Mouse (Mus musculus): ENCODE data around the gene Amigo1.

DNA sequence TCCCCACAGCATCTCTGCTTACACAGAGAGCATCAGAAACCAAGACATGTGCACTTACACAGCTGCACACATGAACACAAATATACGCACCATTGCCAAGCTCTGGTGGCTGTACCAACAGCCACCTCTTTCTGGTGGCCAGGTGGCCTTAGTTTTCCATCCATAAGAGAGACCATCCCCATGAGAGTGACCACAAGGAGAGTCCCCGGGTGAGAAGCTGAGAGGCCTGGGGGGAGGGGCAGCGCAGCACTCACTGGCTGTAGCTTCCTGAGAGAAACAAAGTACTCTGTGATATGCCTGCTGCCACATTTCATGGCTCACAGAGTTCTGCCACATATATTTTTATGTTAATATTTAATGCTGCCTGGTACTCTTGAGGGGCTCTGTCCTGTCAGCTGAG lies 16.9 kb upstream of the Amigo1 start:
- TF ChIP-seq TAL1 (IDR thresholded peaks at IDR 0.05; ENCODE audit: low read length) (no peak), GATA1 (IDR thresholded peaks at IDR 0.05; ENCODE audit: low read length) (no peak)

Measured in erythroblast, embryonic 14.5 days (primary cell).